Mouse (Mus musculus): ENCODE measurements at regions not wholly inside any gene's neighbourhood (a gene's known extent, or its start where the extent isn't known, plus 50 kb on each side); places are given as distances from the start of the nearest gene placed in this dataset.

- TF ChIP-seq CTCF (IDR thresholded peaks at IDR 0.05; ENCODE audit: low read depth) (no peak), EP300 (IDR thresholded peaks at IDR 0.05; ENCODE audit: low read depth) (no peak)
Measured at GRCm38 (mm10) chr10:17599246-17599645, 123.8 kb upstream of the Cited2 start.

Data from liver, postnatal 0 days (tissue).